Mouse (Mus musculus): ENCODE results near the gene Ptpn4. TPM values are rescaled to one million over a fixed set of nuclear protein-coding genes. Genes with fewer than 3 reads are reported as not detected.

Gene Ptpn4
- polyA plus RNA-seq, 1 experiment from 2014 or later = 13.1 TPM

DNA sequence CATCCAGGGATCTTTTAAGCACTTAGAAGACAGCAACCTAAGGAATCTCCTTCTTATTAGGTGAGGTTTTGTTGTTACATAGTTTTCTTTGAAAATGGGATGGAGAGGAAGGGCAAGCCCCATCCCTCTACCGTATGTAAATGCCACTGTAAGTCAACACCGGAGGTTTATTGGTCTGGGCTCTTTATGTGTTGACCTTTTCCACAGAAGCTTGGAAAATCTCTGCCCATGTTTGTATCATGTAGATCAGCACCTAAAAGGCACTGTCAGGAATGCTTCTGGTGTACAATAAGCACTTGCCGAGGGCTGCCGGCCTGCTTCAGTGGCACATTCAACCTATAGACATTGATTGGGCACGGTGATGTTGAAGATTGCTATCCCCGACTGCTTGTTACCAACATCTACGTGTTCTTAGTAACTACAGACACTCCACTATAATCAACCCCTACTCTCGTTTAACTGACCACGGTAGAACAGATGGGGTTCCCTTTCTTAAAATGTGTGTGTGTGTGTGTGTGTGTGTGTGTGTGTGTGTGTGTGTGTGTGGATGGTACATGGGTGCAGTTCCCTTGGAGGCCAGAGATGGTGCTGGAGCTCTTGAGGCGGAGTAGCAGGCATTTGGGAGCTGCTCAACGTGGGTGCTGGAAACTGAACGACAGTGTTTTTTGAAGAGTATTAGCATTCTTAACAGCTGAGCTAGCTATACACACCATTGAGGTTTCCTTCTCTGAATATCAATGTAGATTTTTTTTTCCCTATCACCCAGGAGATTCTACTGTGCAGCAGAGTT is 11.9 kb upstream of the Ptpn4 start:
- Histone ChIP-seq H3K27ac (no peak overlapping the region), H3K4me2 (no peak overlapping the region), H3K4me3 (replicated peaks) (no peak overlapping the region), H3K4me1 (no peaks in the 10 kb centered on the region), H3K9me3 (no peaks in the 10 kb centered on the region), H3K27me3 (no peaks in the 10 kb centered on the region; the same call in 1 of the 2 replicates), H3K36me3 (replicated peaks) (no peaks in the 10 kb centered on the region), H3K9ac (no peak overlapping the region)
- WGBS = 93% methylated on average over 12 of the region's 12 CpGs
- ATAC-seq (ENCODE audit: low FRiP score) = no peak

- ATAC-seq (ENCODE audit: low FRiP score) = no peak
- no peaks in the 10 kb centered on the region for H3K36me3 ChIP-seq (replicated peaks)
- H3K4me2 ChIP-seq = no peak overlapping the region
- H3K27ac ChIP-seq = no peak overlapping the region
- no peak overlapping the region for H3K9ac ChIP-seq
- H3K9me3 ChIP-seq = no peaks in the 10 kb centered on the region
- H3K27me3 ChIP-seq = no peaks in the 10 kb centered on the region
- WGBS = 84% methylated on average over 4 of the region's 4 CpGs
- no peaks in the 10 kb centered on the region for H3K4me1 ChIP-seq
- H3K4me3 ChIP-seq (replicated peaks) = no peak overlapping the region
These were observed 7.9 kb upstream of the Ptpn4 start for GRCm38 (mm10) chr1:119845321-119845720.

GRCm38 (mm10) chr1:119843121-119843520 is 5.7 kb upstream of the Ptpn4 start:
- no peaks in the 10 kb centered on the region for H3K4me1 ChIP-seq
- H3K9me3 ChIP-seq = no peaks in the 10 kb centered on the region
- H3K27ac ChIP-seq = no peak overlapping the region
- no peaks in the 10 kb centered on the region for H3K36me3 ChIP-seq (replicated peaks)
- no peak overlapping the region for H3K9ac ChIP-seq
- no peak overlapping the region for H3K4me3 ChIP-seq (replicated peaks)
- WGBS = 84% methylated on average over 3 of the region's 3 CpGs
- no peak for ATAC-seq (ENCODE audit: low FRiP score)
- H3K4me2 ChIP-seq = no peak overlapping the region
- H3K27me3 ChIP-seq = no peaks in the 10 kb centered on the region

DNA sequence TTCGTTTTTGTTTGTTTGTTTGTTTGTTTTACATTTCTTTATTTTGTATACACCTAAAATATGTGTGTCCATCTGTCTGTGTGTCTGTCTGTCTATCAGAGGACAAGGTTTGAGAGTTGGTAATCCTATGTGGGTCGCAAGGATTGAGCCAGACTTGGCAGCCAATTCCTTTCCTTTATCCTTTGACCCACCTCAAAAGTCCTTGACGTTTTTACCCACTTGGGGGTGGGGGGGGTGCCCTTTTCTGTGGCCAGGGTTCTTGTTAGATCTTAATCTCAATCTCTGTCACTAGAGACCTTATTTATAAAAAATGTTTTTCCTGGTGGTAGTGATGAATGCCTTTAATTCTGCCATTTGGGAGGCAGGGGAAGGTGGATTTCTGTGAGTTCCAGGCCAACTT is 828 bp upstream of the Ptpn4 start:
- no peaks in the 10 kb centered on the region for H3K27me3 ChIP-seq
- peaks cover 15% of the 10 kb centered on the region for H3K4me1 ChIP-seq
- no peaks in the 10 kb centered on the region for H3K9me3 ChIP-seq
- H3K36me3 ChIP-seq (replicated peaks) = no peaks in the 10 kb centered on the region
- H3K4me3 ChIP-seq (replicated peaks) = no peak overlapping the region
- H3K27ac ChIP-seq = no peak overlapping the region
- peak overlapping the region; percentile 77; the same call in 1 of the 2 replicates for H3K4me2 ChIP-seq
- 35% methylated on average over 3 of the region's 3 CpGs for WGBS
- no peak overlapping the region for H3K9ac ChIP-seq
- no peak for ATAC-seq (ENCODE audit: low FRiP score)

DNA sequence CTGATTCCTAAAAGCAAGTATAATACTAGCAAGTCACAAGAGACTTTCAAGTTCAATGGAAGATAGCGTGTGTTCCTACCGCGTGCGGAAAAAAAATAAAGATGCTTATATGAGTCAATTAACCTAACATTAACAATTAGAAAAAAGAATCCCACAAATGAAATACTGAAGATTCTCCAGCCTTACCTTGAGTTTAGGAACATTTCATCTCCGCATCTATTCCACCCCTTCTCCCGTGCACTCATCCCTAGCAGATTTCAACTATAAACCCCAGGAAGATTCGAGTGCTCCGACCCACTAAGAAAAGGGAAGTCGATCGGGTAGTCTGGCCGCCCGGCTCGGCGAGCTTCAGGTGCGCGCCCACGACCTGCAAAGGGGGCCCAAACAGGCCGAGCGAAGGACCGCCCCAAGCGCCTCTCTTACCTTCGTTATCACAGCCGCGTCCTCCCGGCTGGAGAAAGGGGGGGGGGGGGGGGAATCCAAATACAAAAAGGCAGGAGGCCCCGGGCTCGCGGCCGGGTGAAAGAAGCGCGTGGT is 866 bp downstream of the Ptpn4 start:
- H3K36me3 ChIP-seq (replicated peaks) = no peaks in the 10 kb centered on the region
- H3K4me2 ChIP-seq = peak overlapping the region; percentile 77
- H3K9ac ChIP-seq = peak overlapping the region; percentile 88
- H3K27ac ChIP-seq = peak overlapping the region; percentile 96
- H3K4me3 ChIP-seq (replicated peaks) = peak overlapping the region; percentile 88
- no peaks in the 10 kb centered on the region for H3K27me3 ChIP-seq
- no peaks in the 10 kb centered on the region for H3K9me3 ChIP-seq
- under 1% methylated on average over 30 of the region's 31 CpGs for WGBS
- H3K4me1 ChIP-seq = peaks cover 16% of the 10 kb centered on the region
- ATAC-seq (ENCODE audit: low FRiP score) = no peak; the same call in 1 of the 2 replicates

DNA sequence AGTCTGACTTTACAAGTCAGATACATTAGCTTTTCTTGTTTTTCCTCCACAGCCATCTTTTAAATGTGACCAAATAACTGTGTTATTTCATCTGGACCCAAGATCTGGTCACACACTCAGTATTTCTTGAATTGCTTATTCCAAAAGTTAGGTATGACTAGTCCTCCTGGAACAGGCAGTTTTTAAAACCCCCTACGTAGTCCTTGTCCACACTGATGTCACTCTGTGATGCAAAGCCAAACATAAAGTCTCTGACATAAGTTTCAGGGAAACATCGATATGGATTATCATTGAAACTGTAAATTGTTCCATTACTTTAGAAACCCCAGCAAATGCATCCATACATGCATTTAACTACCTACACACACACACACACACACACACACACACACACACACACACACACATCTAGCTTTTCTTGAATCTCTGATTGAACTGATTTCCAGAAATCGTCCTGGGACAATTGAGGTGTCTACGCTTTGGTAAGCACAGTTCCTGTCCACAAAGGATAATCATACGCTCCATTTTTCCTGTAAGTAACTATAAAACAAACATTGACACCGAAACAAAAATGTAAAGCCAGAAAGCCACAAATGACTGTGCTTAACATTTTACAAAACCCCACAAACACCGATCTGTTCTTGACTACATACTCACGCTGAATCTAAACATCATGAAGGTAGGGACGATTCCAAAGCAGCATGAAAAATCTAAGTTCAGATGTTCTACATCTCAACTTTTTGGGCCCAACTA is 1.5 kb downstream of the Ptpn4 start:
- ATAC-seq (ENCODE audit: low FRiP score) = no peak
- no peak overlapping the region for H3K27ac ChIP-seq
- 13% methylated on average over 9 of the region's 9 CpGs for WGBS

DNA sequence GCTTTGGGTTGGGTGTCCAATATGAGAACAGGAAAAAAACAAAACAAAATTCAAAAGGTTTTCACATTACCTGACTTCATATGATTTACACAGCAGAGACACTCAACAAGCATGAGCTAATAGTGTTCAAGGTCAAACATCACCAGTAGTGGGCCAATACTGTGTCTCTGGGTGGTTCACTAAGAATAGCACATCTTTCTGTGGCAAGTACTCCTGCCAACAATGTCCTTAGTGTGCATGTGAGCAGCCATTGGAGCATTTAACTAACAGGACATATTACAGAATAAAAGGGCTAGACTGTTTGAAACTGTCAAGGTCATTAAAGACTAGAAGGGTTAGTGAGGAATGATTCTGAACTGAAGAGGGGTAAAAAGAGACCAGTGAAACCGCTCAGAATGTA is 9.3 kb downstream of the Ptpn4 start:
- no peak overlapping the region for H3K9ac ChIP-seq
- H3K36me3 ChIP-seq (replicated peaks) = no peaks in the 10 kb centered on the region
- 88% methylated on average over 1 of the region's 1 CpGs for WGBS
- H3K9me3 ChIP-seq = no peaks in the 10 kb centered on the region
- 0 out of 2 replicates have a peak, but pooled peaks cover under 1% of the 10 kb centered on the region for H3K4me1 ChIP-seq
- H3K4me2 ChIP-seq = no peak overlapping the region
- no peak overlapping the region for H3K27ac ChIP-seq
- no peak overlapping the region for H3K4me3 ChIP-seq (replicated peaks)
- no peaks in the 10 kb centered on the region for H3K27me3 ChIP-seq
- no peak for ATAC-seq (ENCODE audit: low FRiP score)

More for the DNA sequence above, 1.5 kb downstream of the Ptpn4 start:
- H3K4me2 ChIP-seq = peak overlapping the region; percentile 77
- no peaks in the 10 kb centered on the region for H3K27me3 ChIP-seq
- no peaks in the 10 kb centered on the region for H3K36me3 ChIP-seq (replicated peaks)
- peak overlapping the region; percentile 88 for H3K9ac ChIP-seq
- no peaks in the 10 kb centered on the region for H3K9me3 ChIP-seq
- peaks cover 16% of the 10 kb centered on the region for H3K4me1 ChIP-seq
- H3K4me3 ChIP-seq (replicated peaks) = peak overlapping the region; percentile 88

DNA sequence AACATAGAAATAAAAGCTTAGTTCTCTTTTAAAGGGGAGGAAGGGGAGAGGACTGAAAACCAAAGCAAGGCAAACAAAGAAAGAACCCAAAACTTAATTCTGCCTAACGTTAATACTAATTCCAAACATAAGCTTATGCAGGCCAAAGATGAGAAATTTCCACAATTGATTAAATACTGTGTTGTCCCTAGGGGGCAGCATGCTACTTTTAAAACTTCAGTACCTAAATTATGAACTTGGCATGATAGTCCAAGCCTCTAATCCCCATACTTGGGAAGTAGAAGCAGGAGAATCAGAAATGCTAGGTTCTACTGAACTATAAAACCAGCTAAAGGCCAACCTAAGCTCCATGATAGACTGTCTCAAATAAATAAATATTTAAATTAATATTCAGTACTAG is 18.7 kb downstream of the Ptpn4 start:
- Histone ChIP-seq H3K4me2 (no peak overlapping the region), H3K9ac (no peak overlapping the region), H3K27ac (no peak overlapping the region), H3K36me3 (replicated peaks) (no peaks in the 10 kb centered on the region), H3K9me3 (no peaks in the 10 kb centered on the region), H3K4me3 (replicated peaks) (no peak overlapping the region), H3K27me3 (no peaks in the 10 kb centered on the region), H3K4me1 (no peaks in the 10 kb centered on the region)
- ATAC-seq (ENCODE audit: low FRiP score) = 0 out of 2 replicates have a peak, but pooled peaks have one; percentile 6
- WGBS = 71% methylated on average over 1 of the region's 1 CpGs

- no peak for ATAC-seq (ENCODE audit: low FRiP score)
- Histone ChIP-seq H3K9ac (no peak overlapping the region), H3K27ac (no peak overlapping the region), H3K4me3 (replicated peaks) (no peak overlapping the region), H3K27me3 (no peaks in the 10 kb centered on the region), H3K4me1 (no peaks in the 10 kb centered on the region), H3K36me3 (replicated peaks) (no peaks in the 10 kb centered on the region), H3K9me3 (no peaks in the 10 kb centered on the region), H3K4me2 (no peak overlapping the region)
- 95% methylated on average over 1 of the region's 1 CpGs for WGBS
These were observed 29.7 kb downstream of the Ptpn4 start for GRCm38 (mm10) chr1:119807707-119808106.

- no peak for ATAC-seq (ENCODE audit: low FRiP score)
- no peak overlapping the region for H3K4me3 ChIP-seq (replicated peaks)
- H3K36me3 ChIP-seq (replicated peaks) = no peaks in the 10 kb centered on the region
- H3K9me3 ChIP-seq = no peaks in the 10 kb centered on the region
- no peaks in the 10 kb centered on the region for H3K27me3 ChIP-seq
- 99% methylated on average over 2 of the region's 2 CpGs for WGBS
- no peak overlapping the region for H3K27ac ChIP-seq
- no peaks in the 10 kb centered on the region for H3K4me1 ChIP-seq
- H3K4me2 ChIP-seq = no peak overlapping the region
- no peak overlapping the region for H3K9ac ChIP-seq
These were observed 31.4 kb downstream of the Ptpn4 start for GRCm38 (mm10) chr1:119805984-119806383.

- Histone ChIP-seq H3K9me3 (no peaks in the 10 kb centered on the region), H3K4me2 (no peak overlapping the region), H3K27ac (no peak overlapping the region), H3K4me1 (no peaks in the 10 kb centered on the region), H3K9ac (no peak overlapping the region), H3K36me3 (replicated peaks) (no peaks in the 10 kb centered on the region), H3K4me3 (replicated peaks) (no peak overlapping the region), H3K27me3 (no peaks in the 10 kb centered on the region)
- WGBS = 78% methylated on average over 1 of the region's 1 CpGs
- ATAC-seq (ENCODE audit: low FRiP score) = no peak
These were observed 32.8 kb downstream of the Ptpn4 start for GRCm38 (mm10) chr1:119804586-119804985.

- ATAC-seq (ENCODE audit: low FRiP score) = no peak
- H3K27me3 ChIP-seq = no peaks in the 10 kb centered on the region
- no peak overlapping the region for H3K4me3 ChIP-seq (replicated peaks)
- no peaks in the 10 kb centered on the region; the same call in none of the 2 replicates for H3K36me3 ChIP-seq (replicated peaks)
- no peak overlapping the region for H3K27ac ChIP-seq
- H3K4me1 ChIP-seq = no peaks in the 10 kb centered on the region
- no peaks in the 10 kb centered on the region for H3K9me3 ChIP-seq
- no peak overlapping the region for H3K9ac ChIP-seq
- no peak overlapping the region for H3K4me2 ChIP-seq
These were observed 42.2 kb downstream of the Ptpn4 start for GRCm38 (mm10) chr1:119795174-119795573.
